Mouse (Mus musculus) limb, embryonic 15.5 days (tissue): ENCODE data around the gene Stpg1. TPM values are rescaled to one million over a fixed set of nuclear protein-coding genes. Genes with fewer than 3 reads are reported as not detected.

Experiments
- ATAC-seq: fragments of 200-750 bp; cut with Nextera tagmentation; 2 replicates; pipeline ENCODE4 v1.8.0; 2017; ENCODE audit warnings: low read depth, moderate TSS enrichment; ENCODE audit not compliant: insufficient number of reproducible peaks, low FRiP score, low TSS enrichment
- H3K27ac ChIP-seq: fragments of 300-500 bp; sonication (generic); 2 replicates; pipeline ENCODE4 v1.5.1; 2015; ENCODE audit warnings: moderate library complexity, mild to moderate bottlenecking, inconsistent platforms
- H3K27me3 ChIP-seq: fragments of 300-500 bp; sonication (generic); 2 replicates; pipeline ENCODE4 v1.6.1; 2015; ENCODE audit warnings: inconsistent platforms
- H3K36me3 ChIP-seq: fragments of 300-500 bp; sonication (generic); 2 replicates; pipeline ENCODE4 v1.6.1; 2015; ENCODE audit warnings: inconsistent platforms
- H3K4me1 ChIP-seq: fragments of 300-500 bp; sonication (generic); 2 replicates; pipeline ENCODE4 v1.6.1; 2015; ENCODE audit warnings: inconsistent platforms
- H3K4me2 ChIP-seq: fragments of 300-500 bp; sonication (generic); 2 replicates; pipeline ENCODE4 v1.6.1; 2015; ENCODE audit warnings: mild to moderate bottlenecking, inconsistent platforms
- H3K4me3 ChIP-seq: fragments of 300-500 bp; sonication (generic); 2 replicates; pipeline ENCODE4 v1.5.1; 2015; ENCODE audit warnings: mild to moderate bottlenecking, inconsistent platforms
- H3K9ac ChIP-seq: fragments of 300-500 bp; sonication (generic); 2 replicates; pipeline ENCODE4 v1.6.1; 2015; ENCODE audit warnings: inconsistent platforms
- H3K9me3 ChIP-seq: fragments of 300-500 bp; sonication (generic); 2 replicates; pipeline ENCODE4 v1.6.1; 2016; ENCODE audit warnings: inconsistent platforms
- WGBS: fragments of 180-500 bp; shearing (Covaris S2); methylation state at CpG from one replicate; pipeline ENCODE4 v1.1.7; 2015; 5-methylcytosine and 5-hydroxymethylcytosine counted together
- polyA plus RNA-seq: library from polyadenylated mRNA; unstranded; fragments of >200 nt; fragmentation: Nextera tagmentation; extraction: Ambion mirVana; gene quantifications from 2 replicates; pipeline ENCODE4 v1.2.1, GENCODE M21; 2015

Stpg1 gene
- polyA plus RNA-seq = 0.12 and 0.31 TPM in 2 replicates

GRCm38 (mm10) chr4:135494521-135495396 lies at the start of gene Stpg1, which contains the start of gene Nipal3:
Stpg1 (plus strand) TSS chr4:135494790.
Nipal3 (minus strand) TSS chr4:135495038.
- peak; percentile 91 for ATAC-seq
- WGBS = under 1% methylated on average over 53 of the region's 53 CpGs
- Histone ChIP-seq H3K4me2 (peak within 1 kb of the TSS; percentile 91), H3K36me3 (no peaks in the 10 kb centered on the region; the same call in 1 of the 2 replicates), H3K4me3 (peak within 1 kb of the TSS; percentile 60), H3K27me3 (no peaks in the 10 kb centered on the region), H3K27ac (no peak within 1 kb of the TSS), H3K9me3 (no peaks in the 10 kb centered on the region), H3K9ac (peak within 1 kb of the TSS; percentile 10; the same call in 1 of the 2 replicates), H3K4me1 (peaks cover 17% of the 10 kb centered on the region)

GRCm38 (mm10) chr4:135451360-135452015 lies 43.1 kb upstream of the Stpg1 start:
- H3K27ac ChIP-seq = no peak overlapping the region
- peaks cover 10% of the 10 kb centered on the region for H3K4me1 ChIP-seq
- no peak overlapping the region for H3K4me2 ChIP-seq
- no peaks in the 10 kb centered on the region for H3K36me3 ChIP-seq
- WGBS = 42% methylated on average over 18 of the region's 18 CpGs
- ATAC-seq = no peak
- no peaks in the 10 kb centered on the region for H3K27me3 ChIP-seq
- no peak overlapping the region for H3K4me3 ChIP-seq
- H3K9me3 ChIP-seq = no peaks in the 10 kb centered on the region
- no peak overlapping the region for H3K9ac ChIP-seq

- H3K27ac ChIP-seq = no peak overlapping the region
- no peak overlapping the region for H3K4me3 ChIP-seq
- ATAC-seq = no peak
- no peak overlapping the region for H3K4me2 ChIP-seq
- H3K27me3 ChIP-seq = no peaks in the 10 kb centered on the region
- H3K9ac ChIP-seq = no peak overlapping the region
- H3K36me3 ChIP-seq = no peaks in the 10 kb centered on the region
- no peaks in the 10 kb centered on the region for H3K9me3 ChIP-seq
- WGBS = 44% methylated on average over 6 of the region's 6 CpGs
- H3K4me1 ChIP-seq = peaks cover 10% of the 10 kb centered on the region
These were observed 41.4 kb upstream of the Stpg1 start for GRCm38 (mm10) chr4:135453164-135453563.

GRCm38 (mm10) chr4:135453572-135453971 lies 41.0 kb upstream of the Stpg1 start:
- H3K4me2 ChIP-seq = no peak overlapping the region
- ATAC-seq = no peak
- H3K4me3 ChIP-seq = no peak overlapping the region
- no peaks in the 10 kb centered on the region for H3K36me3 ChIP-seq
- H3K9ac ChIP-seq = no peak overlapping the region
- no peaks in the 10 kb centered on the region for H3K27me3 ChIP-seq
- H3K9me3 ChIP-seq = no peaks in the 10 kb centered on the region
- H3K4me1 ChIP-seq = peaks cover 10% of the 10 kb centered on the region
- WGBS = 37% methylated on average over 12 of the region's 12 CpGs
- H3K27ac ChIP-seq = no peak overlapping the region

- Histone ChIP-seq H3K4me1 (no peaks in the 10 kb centered on the region), H3K27ac (no peak overlapping the region), H3K27me3 (no peaks in the 10 kb centered on the region), H3K9ac (no peak overlapping the region), H3K4me2 (no peak overlapping the region), H3K9me3 (no peaks in the 10 kb centered on the region), H3K4me3 (no peak overlapping the region), H3K36me3 (peaks cover 5% of the 10 kb centered on the region; the same call in 1 of the 2 replicates)
- WGBS = 89% methylated on average over 11 of the region's 11 CpGs
- ATAC-seq = no peak
These were observed 31.2 kb upstream of the Stpg1 start for GRCm38 (mm10) chr4:135463406-135463805.

- Histone ChIP-seq H3K4me3 (no peak overlapping the region), H3K36me3 (no peaks in the 10 kb centered on the region; the same call in 1 of the 2 replicates), H3K27me3 (no peaks in the 10 kb centered on the region), H3K27ac (no peak overlapping the region), H3K4me2 (no peak overlapping the region), H3K4me1 (no peaks in the 10 kb centered on the region), H3K9me3 (no peaks in the 10 kb centered on the region), H3K9ac (no peak overlapping the region)
- no peak for ATAC-seq
- WGBS = 79% methylated on average over 10 of the region's 10 CpGs
These were observed 16.7 kb upstream of the Stpg1 start for GRCm38 (mm10) chr4:135477851-135478250.

- H3K36me3 ChIP-seq = no peaks in the 10 kb centered on the region; the same call in 1 of the 2 replicates
- no peak overlapping the region for H3K4me3 ChIP-seq
- H3K4me1 ChIP-seq = no peaks in the 10 kb centered on the region
- H3K9ac ChIP-seq = no peak overlapping the region
- no peaks in the 10 kb centered on the region for H3K27me3 ChIP-seq
- H3K9me3 ChIP-seq = no peaks in the 10 kb centered on the region
- WGBS = 72% methylated on average over 9 of the region's 9 CpGs
- no peak overlapping the region for H3K4me2 ChIP-seq
- H3K27ac ChIP-seq = no peak overlapping the region
- no peak for ATAC-seq
These were observed 14.2 kb upstream of the Stpg1 start for GRCm38 (mm10) chr4:135480370-135480769.

- no peak for ATAC-seq
- Histone ChIP-seq H3K9me3 (no peaks in the 10 kb centered on the region), H3K27me3 (no peaks in the 10 kb centered on the region), H3K4me2 (no peak overlapping the region), H3K27ac (no peak overlapping the region), H3K4me1 (no peaks in the 10 kb centered on the region), H3K9ac (no peak overlapping the region), H3K36me3 (peaks cover 3% of the 10 kb centered on the region; the same call in 1 of the 2 replicates), H3K4me3 (no peak overlapping the region)
- 48% methylated on average over 10 of the region's 10 CpGs for WGBS
These were observed 9.5 kb upstream of the Stpg1 start for GRCm38 (mm10) chr4:135485086-135485485.

GRCm38 (mm10) chr4:135486352-135486751 lies 8.2 kb upstream of the Stpg1 start:
- 82% methylated on average over 11 of the region's 11 CpGs for WGBS
- H3K4me2 ChIP-seq = no peak overlapping the region

GRCm38 (mm10) chr4:135489256-135489655 lies 5.3 kb upstream of the Stpg1 start:
- Histone ChIP-seq H3K9ac (no peak overlapping the region), H3K4me2 (no peak overlapping the region), H3K9me3 (no peaks in the 10 kb centered on the region), H3K36me3 (peaks cover 3% of the 10 kb centered on the region; the same call in 1 of the 2 replicates), H3K27ac (no peak overlapping the region), H3K4me1 (peaks cover 6% of the 10 kb centered on the region; the same call in 1 of the 2 replicates), H3K4me3 (no peak overlapping the region), H3K27me3 (no peaks in the 10 kb centered on the region)
- ATAC-seq = no peak
- 88% methylated on average over 7 of the region's 7 CpGs for WGBS

More at GRCm38 (mm10) chr4:135486352-135486751, 8.2 kb upstream of the Stpg1 start:
- no peak overlapping the region for H3K27ac ChIP-seq
- no peaks in the 10 kb centered on the region for H3K27me3 ChIP-seq
- no peaks in the 10 kb centered on the region for H3K9me3 ChIP-seq
- H3K4me1 ChIP-seq = no peaks in the 10 kb centered on the region
- H3K36me3 ChIP-seq = peaks cover 3% of the 10 kb centered on the region; the same call in 1 of the 2 replicates
- no peak for ATAC-seq
- H3K4me3 ChIP-seq = no peak overlapping the region
- H3K9ac ChIP-seq = no peak overlapping the region

GRCm38 (mm10) chr4:135493271-135493670 lies 1.3 kb upstream of the Stpg1 start:
- 59% methylated on average over 4 of the region's 4 CpGs for WGBS
- no peak overlapping the region for H3K27ac ChIP-seq
- H3K4me2 ChIP-seq = peak overlapping the region; percentile 91; the same call in 1 of the 2 replicates
- H3K27me3 ChIP-seq = no peaks in the 10 kb centered on the region
- ATAC-seq = no peak
- H3K9ac ChIP-seq = no peak overlapping the region
- peaks cover 3% of the 10 kb centered on the region; the same call in 1 of the 2 replicates for H3K36me3 ChIP-seq
- H3K4me1 ChIP-seq = peaks cover 17% of the 10 kb centered on the region
- no peaks in the 10 kb centered on the region for H3K9me3 ChIP-seq
- peak overlapping the region; percentile 60 for H3K4me3 ChIP-seq
